Mouse (Mus musculus): ENCODE measurements around the gene Riiad1.

Riiad1 gene

GRCm38 (mm10) chr3:94480291-94480884 lies at the start of gene Riiad1:
Riiad1 (minus strand) TSS chr3:94480341.
- WGBS: 19% methylated on average over 16 of the region's 16 CpGs

- WGBS: 98% methylated on average over 2 of the region's 2 CpGs
Observed at GRCm38 (mm10) chr3:94526731-94527130, 46.6 kb upstream of the Riiad1 start.

- 96% methylated on average over 1 of the region's 1 CpGs for WGBS
Observed at GRCm38 (mm10) chr3:94506664-94507063, 26.5 kb upstream of the Riiad1 start.

- WGBS: 78% methylated on average over 3 of the region's 3 CpGs
Observed at GRCm38 (mm10) chr3:94502243-94502642, 22.1 kb upstream of the Riiad1 start.

GRCm38 (mm10) chr3:94497162-94497561 lies 17.0 kb upstream of the Riiad1 start:
- WGBS: 91% methylated on average over 4 of the region's 4 CpGs

- 48% methylated on average over 6 of the region's 6 CpGs for WGBS
Observed at GRCm38 (mm10) chr3:94487581-94487980, 7.4 kb upstream of the Riiad1 start.

- 24% methylated on average over 7 of the region's 7 CpGs for WGBS
Observed at GRCm38 (mm10) chr3:94485922-94486321, 5.8 kb upstream of the Riiad1 start.

- WGBS: 13% methylated on average over 20 of the region's 20 CpGs
Observed at GRCm38 (mm10) chr3:94483790-94484439, 3.8 kb upstream of the Riiad1 start.

GRCm38 (mm10) chr3:94482764-94483385 lies 2.7 kb upstream of the Riiad1 start:
- 59% methylated on average over 17 of the region's 17 CpGs for WGBS

GRCm38 (mm10) chr3:94481429-94481828 lies 1.3 kb upstream of the Riiad1 start:
- WGBS: 40% methylated on average over 4 of the region's 4 CpGs

GRCm38 (mm10) chr3:94479564-94479963 lies 577 bp downstream of the Riiad1 start:
- 16% methylated on average over 11 of the region's 11 CpGs for WGBS

- WGBS: 8% methylated on average over 9 of the region's 9 CpGs
Observed at GRCm38 (mm10) chr3:94478591-94479169, 1.5 kb downstream of the Riiad1 start.

- under 1% methylated on average over 14 of the region's 14 CpGs for WGBS
Observed at GRCm38 (mm10) chr3:94477981-94478422, 2.1 kb downstream of the Riiad1 start, which contains the start of gene Celf3. Celf3 (plus strand) TSS chr3:94478295.

GRCm38 (mm10) chr3:94477444-94477843 lies 2.7 kb downstream of the Riiad1 start:
- 23% methylated on average over 4 of the region's 4 CpGs for WGBS

GRCm38 (mm10) chr3:94476301-94477035 lies 3.7 kb downstream of the Riiad1 start:
- 70% methylated on average over 8 of the region's 8 CpGs for WGBS

- WGBS: 64% methylated on average over 5 of the region's 5 CpGs
Observed at GRCm38 (mm10) chr3:94473567-94474232, 6.4 kb downstream of the Riiad1 start.

- WGBS: 32% methylated on average over 10 of the region's 10 CpGs
Observed at GRCm38 (mm10) chr3:94473115-94473505, 7.0 kb downstream of the Riiad1 start.

GRCm38 (mm10) chr3:94472447-94473114 lies 7.6 kb downstream of the Riiad1 start:
- WGBS: 20% methylated on average over 28 of the region's 28 CpGs

GRCm38 (mm10) chr3:94468931-94469330 lies 11.2 kb downstream of the Riiad1 start:
- 74% methylated on average over 3 of the region's 3 CpGs for WGBS

- whole genome bisulfite sequencing: 32% methylated on average over 13 of the region's 13 CpGs
Observed at GRCm38 (mm10) chr3:94465632-94466430, 14.3 kb downstream of the Riiad1 start.
